Mouse (Mus musculus): ENCODE measurements around the gene Gng5. TPM values are rescaled to one million over a fixed set of nuclear protein-coding genes. Genes with fewer than 3 reads are reported as not detected.

Gng5 gene
- polyA plus RNA-seq, 1 experiment, result 435 TPM

DNA sequence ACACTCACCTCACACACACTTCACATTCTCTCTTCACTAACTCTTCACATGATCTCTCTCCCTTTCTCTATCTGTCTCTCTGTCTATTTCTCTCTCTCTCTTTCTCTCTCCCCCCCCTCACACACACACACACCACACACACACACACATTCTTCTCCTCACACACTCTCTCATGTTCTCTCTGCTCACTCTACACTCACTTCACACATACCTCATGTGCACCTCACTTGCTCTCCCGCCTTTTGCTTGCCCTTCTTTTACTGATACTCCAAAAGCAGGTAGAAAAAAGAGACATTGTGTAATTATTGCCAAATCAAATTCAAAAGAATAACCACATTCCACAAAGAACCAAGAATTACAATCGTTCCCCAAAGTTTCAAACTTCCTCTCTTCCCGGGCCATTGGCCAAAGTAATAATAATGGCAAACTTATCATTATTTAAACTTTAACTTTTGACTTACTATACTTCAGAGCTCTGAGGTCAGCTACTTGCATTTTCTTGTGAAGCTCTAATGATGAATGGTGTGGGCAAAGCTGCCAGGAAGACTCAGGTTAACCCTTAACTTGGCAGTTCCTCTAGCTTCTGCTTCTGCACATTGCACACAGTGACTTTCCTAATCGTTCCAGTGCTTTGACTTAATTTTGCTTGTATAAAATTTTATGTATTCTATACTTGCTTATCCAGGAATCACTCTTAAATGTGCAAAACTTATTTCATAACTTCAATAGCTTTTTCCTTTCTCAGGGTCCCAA lies 41.1 kb downstream of the Gng5 start:
- no peak overlapping the region for H3K27ac ChIP-seq (ENCODE audit: insufficient read depth, low read depth, low read length)
- WGBS, result 28% methylated on average over 4 of the region's 4 CpGs

DNA sequence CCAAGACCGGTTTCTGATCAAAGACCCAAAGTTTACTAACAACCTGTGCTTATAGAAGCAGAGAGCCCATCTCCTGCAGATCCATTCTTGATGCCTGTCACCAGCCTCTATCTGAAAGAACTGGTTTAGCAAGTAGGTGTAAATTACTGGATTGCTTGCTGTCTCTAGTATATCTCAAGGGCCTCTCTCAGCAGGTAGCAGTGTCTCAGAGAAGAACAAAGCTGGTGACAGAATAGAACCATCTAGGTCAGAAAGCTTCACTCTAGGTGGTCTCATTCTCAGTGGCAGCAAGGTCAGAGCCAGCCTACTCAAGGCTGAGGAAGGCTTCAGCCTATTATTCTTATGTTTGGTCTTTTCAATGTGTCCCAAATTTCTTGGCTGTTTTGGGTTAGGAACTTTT lies 44.0 kb downstream of the Gng5 start:
- H3K36me3 ChIP-seq (ENCODE audit: control insufficient read depth, insufficient read depth, low read length), result no peaks in the 10 kb centered on the region
- H3K4me1 ChIP-seq (ENCODE audit: control insufficient read depth, insufficient read depth, insufficient read length, low read length), result no peaks in the 10 kb centered on the region
- no peaks in the 10 kb centered on the region for H3K27me3 ChIP-seq (ENCODE audit: control insufficient read depth, insufficient read depth, low read length)
- WGBS, result 31% methylated on average over 1 of the region's 1 CpGs
- no peak overlapping the region for H3K27ac ChIP-seq (ENCODE audit: insufficient read depth, low read depth, low read length)
- TF ChIP-seq CTCF (IDR thresholded peaks at IDR 0.05; ENCODE audit: extremely low read depth, insufficient read length, insufficient replicate concordance, low read depth, low read length), result no peak
- TF ChIP-seq POLR2A (IDR thresholded peaks at IDR 0.05; ENCODE audit: low read depth, low read length), result no peak
- no peak overlapping the region for H3K4me3 ChIP-seq (ENCODE audit: low read depth, low read length)

More for the DNA sequence above, 41.1 kb downstream of the Gng5 start:
- TF ChIP-seq POLR2A (IDR thresholded peaks at IDR 0.05; ENCODE audit: low read depth, low read length), result no peak
- TF ChIP-seq CTCF (IDR thresholded peaks at IDR 0.05; ENCODE audit: extremely low read depth, insufficient read length, insufficient replicate concordance, low read depth, low read length), result no peak
- Histone ChIP-seq H3K27me3 (ENCODE audit: control insufficient read depth, insufficient read depth, low read length) (no peaks in the 10 kb centered on the region), H3K36me3 (ENCODE audit: control insufficient read depth, insufficient read depth, low read length) (no peaks in the 10 kb centered on the region), H3K4me1 (ENCODE audit: control insufficient read depth, insufficient read depth, insufficient read length, low read length) (no peaks in the 10 kb centered on the region), H3K4me3 (ENCODE audit: low read depth, low read length) (no peak overlapping the region)

DNA sequence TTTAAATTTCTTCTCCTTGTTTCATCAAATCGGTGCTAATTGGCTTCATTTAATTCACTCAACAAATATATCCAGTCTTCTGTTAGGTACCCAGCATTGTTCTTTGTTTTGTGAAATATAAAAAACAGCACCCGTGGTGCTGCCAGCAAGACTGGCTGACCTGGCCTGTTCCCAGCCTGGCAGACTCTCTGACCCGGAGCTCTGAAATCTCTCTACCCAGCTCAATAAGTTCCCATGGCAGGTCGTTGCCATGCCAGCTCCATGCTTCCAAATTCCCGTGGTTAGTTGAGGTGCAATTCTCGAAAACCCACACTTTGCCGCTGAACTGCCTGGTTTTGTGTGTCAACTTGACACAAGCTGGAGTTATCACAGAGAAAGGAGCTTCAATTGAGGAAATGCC lies 55.2 kb downstream of the Gng5 start:
- Histone ChIP-seq H3K27me3 (ENCODE audit: control insufficient read depth, insufficient read depth, low read length) (no peaks in the 10 kb centered on the region), H3K27ac (ENCODE audit: insufficient read depth, low read depth, low read length) (no peak overlapping the region), H3K4me3 (ENCODE audit: low read depth, low read length) (no peak overlapping the region), H3K36me3 (ENCODE audit: control insufficient read depth, insufficient read depth, low read length) (no peaks in the 10 kb centered on the region), H3K4me1 (ENCODE audit: control insufficient read depth, insufficient read depth, insufficient read length, low read length) (no peaks in the 10 kb centered on the region)
- TF ChIP-seq CTCF (IDR thresholded peaks at IDR 0.05; ENCODE audit: extremely low read depth, insufficient read length, insufficient replicate concordance, low read depth, low read length) (no peak), POLR2A (IDR thresholded peaks at IDR 0.05; ENCODE audit: low read depth, low read length) (no peak)
- WGBS, result 85% methylated on average over 7 of the region's 7 CpGs

Other genes with a start within 250 kb of the Gng5 start
- 6.3 and 9.6 TPM in 2 replicates for gene Ssx2ip, start 95.2 kb upstream of the Gng5 start, polyA plus RNA-seq (2012; rRNA removed)
- 0.41 and 0.70 TPM in 2 replicates for gene Ctbs, start 50.0 kb upstream of the Gng5 start, polyA plus RNA-seq (2012; rRNA removed)
- gene Spata1, start 54 bp upstream of the Gng5 start, polyA plus RNA-seq (2012; rRNA removed), result 0.11 and 0.19 TPM in 2 replicates
- gene Rpf1, start 21.6 kb downstream of the Gng5 start, polyA plus RNA-seq (2012; rRNA removed), result 1.6 and 2.4 TPM in 2 replicates
- 0.11 TPM in 1 of 2 replicates, not detected in the other for gene Uox, start 70.6 kb downstream of the Gng5 start, polyA plus RNA-seq (2012; rRNA removed)
- not detected in 2 replicates for gene Dnase2b, start 115.8 kb downstream of the Gng5 start, polyA plus RNA-seq (2012; rRNA removed)
- gene 4930503B20Rik, start 151.5 kb downstream of the Gng5 start, polyA plus RNA-seq (2012; rRNA removed), result not detected in 2 replicates
- gene Samd13, start 185.8 kb downstream of the Gng5 start, polyA plus RNA-seq (2012; rRNA removed), result not detected in 2 replicates

All from small intestine, adult 2 months (tissue).